Comparison of ENCODE assay signal across 14 mouse cellular contexts in genomic region chr12:102619908-102620307, GRCm38 (mm10).
A peak's percentile ranks its signal among the peaks of the same experiment; 100 is the strongest.
DNase-seq lines count a peak whose midpoint lies in the region; ATAC-seq lines count a peak whose summit lies in the region.
"Had no signal": no experiment of that assay in that cellular context is flagged by ENCODE, and none has a peak within 500 bp of the region (broad histone marks: within the 10 kb centered on the region; RNA-seq: fewer than 3 reads in every experiment).

No protein-coding gene starts in this region.

- intact Hi-C loops in left cerebral cortex, postnatal 36 days (cut with DNase I): no loop called here

- no peaks in the 10 kb centered on the region for H3K27me3 ChIP-seq in intestine, embryonic 15.5 days (replicated peaks)
- H3K27me3 ChIP-seq in splenic B cell, adult 2 months (ENCODE audit: control insufficient read depth, insufficient read depth, low read length, poor library complexity, severe bottlenecking): no peaks in the 10 kb centered on the region
- H3K27me3 ChIP-seq: embryonic facial prominence, embryonic 12.5 days; hindbrain, embryonic 15.5 days; limb, embryonic 12.5 days; megakaryocyte, embryonic 14.5 days; neural tube, embryonic 12.5 days had no signal

- no peaks in the 10 kb centered on the region for H3K9me3 ChIP-seq in intestine, embryonic 15.5 days
- H3K9me3 ChIP-seq: embryonic facial prominence, embryonic 12.5 days; heart, embryonic 10.5 days; hindbrain, embryonic 15.5 days; limb, embryonic 12.5 days; megakaryocyte, embryonic 14.5 days; neural tube, embryonic 12.5 days had no signal

- no peak overlapping the region for H3K9ac ChIP-seq in intestine, embryonic 15.5 days
- H3K9ac ChIP-seq: embryonic facial prominence, embryonic 12.5 days; hindbrain, embryonic 15.5 days; limb, embryonic 12.5 days; neural tube, embryonic 12.5 days had no signal

- peak overlapping the region; percentile 78 for H3K27ac ChIP-seq in intestine, embryonic 15.5 days
- H3K27ac ChIP-seq: embryonic facial prominence, embryonic 12.5 days; heart, embryonic 10.5 days; hindbrain, embryonic 15.5 days; limb, embryonic 12.5 days; neural tube, embryonic 12.5 days had no signal

- ATAC-seq in intestine, embryonic 15.5 days: peak; percentile 89

- H3K4me3 ChIP-seq in intestine, embryonic 15.5 days (replicated peaks): no peak overlapping the region
- H3K4me3 ChIP-seq: embryonic facial prominence, embryonic 12.5 days; heart, embryonic 10.5 days; hindbrain, embryonic 15.5 days; limb, embryonic 12.5 days; megakaryocyte, embryonic 14.5 days; neural tube, embryonic 12.5 days had no signal

- H3K4me2 ChIP-seq in intestine, embryonic 15.5 days (replicated peaks): no peak overlapping the region; the same call in 1 of the 2 replicates
- H3K4me2 ChIP-seq: embryonic facial prominence, embryonic 12.5 days; hindbrain, embryonic 15.5 days; limb, embryonic 12.5 days; neural tube, embryonic 12.5 days had no signal

- peaks cover 56% of the 10 kb centered on the region for H3K4me1 ChIP-seq in intestine, embryonic 15.5 days (replicated peaks)

- 55% methylated on average over 7 of the region's 7 CpGs for WGBS in intestine, embryonic 15.5 days
- WGBS in large intestine, adult 2 months: 32% methylated on average over 7 of the region's 7 CpGs

- H3K36me3 ChIP-seq in intestine, embryonic 15.5 days: no peaks in the 10 kb centered on the region
- H3K36me3 ChIP-seq in splenic B cell, adult 2 months (ENCODE audit: control insufficient read depth, insufficient read depth, low read length, poor library complexity, severe bottlenecking): no peaks in the 10 kb centered on the region
- H3K36me3 ChIP-seq: heart, embryonic 10.5 days; hindbrain, embryonic 15.5 days; limb, embryonic 12.5 days; neural tube, embryonic 12.5 days had no signal

- peak; percentile 55 for DNase-seq in ZHBTc4 (ENCODE audit: low read depth, low spot score)
- peak; percentile 80 for DNase-seq in large intestine, adult 2 months (ENCODE audit: low read depth, low spot score)
- peak; percentile 22 for DNase-seq in splenic B cell, adult 2 months (ENCODE audit: low read depth, low spot score)
- DNase-seq in left cerebral cortex, postnatal 36 days (ENCODE audit: low spot score in 2 of 2): no peak
- no peak for DNase-seq in gastrocnemius, adult 8-10 months (ENCODE audit: low spot score in 2 of 2)
- DNase-seq in layer of hippocampus, postnatal 14 days (ENCODE audit: low spot score in 2 of 2): no peak
- DNase-seq: thymus, postnatal 4 days had no signal

Comparison
In these comparisons a context has a peak if more than half of its experiments do, and no peak if none do; other contexts are left out.
1. DNase-seq: peak in ZHBTc4 (single experiment), large intestine, adult 2 months (single experiment) and splenic B cell, adult 2 months (single experiment); none in left cerebral cortex, postnatal 36 days (0 of 2), gastrocnemius, adult 8-10 months (0 of 2) and layer of hippocampus, postnatal 14 days (0 of 2).